Mouse (Mus musculus) hindbrain, embryonic 11.5 days (tissue): Measurements from ENCODE around the gene Mgat4e. TPM values are rescaled to one million over a fixed set of nuclear protein-coding genes. Genes with fewer than 3 reads are reported as not detected.
A peak's percentile ranks its signal among the peaks of the same experiment; 100 is the strongest.
"Not testable (repeated sequence)": the region's sequence is repeated elsewhere in the genome, so short reads cannot be mapped to it uniquely, and the experiment has no call there.

Experiments
- ATAC-seq: fragments of 200-750 bp; cut with Nextera tagmentation; 2 replicates; pipeline ENCODE4 v1.8.0; 2017; ENCODE audit warnings: mild to moderate bottlenecking, moderate TSS enrichment, moderate library complexity; ENCODE audit not compliant: low FRiP score
- DNase-seq: peaks from one replicate; pipeline ENCODE4 v3.0.0-alpha.2; 2015; ENCODE audit warnings: low spot score
- H3K27ac ChIP-seq: fragments of 300-500 bp; sonication (generic); 2 replicates; pipeline ENCODE4 v1.5.1; 2014; ENCODE audit warnings: mild to moderate bottlenecking, low read depth, low read length
- H3K27me3 ChIP-seq: fragments of 300-500 bp; sonication (generic); 2 replicates; pipeline ENCODE4 v1.6.1; 2014; ENCODE audit warnings: mild to moderate bottlenecking, low read length, moderate library complexity, mixed read lengths; ENCODE audit not compliant: control insufficient read depth, insufficient read depth
- H3K36me3 ChIP-seq: fragments of 300-500 bp; sonication (generic); 2 replicates; pipeline ENCODE4 v1.6.1; 2014; ENCODE audit warnings: mild to moderate bottlenecking, low read length, moderate library complexity, mixed read lengths; ENCODE audit not compliant: control insufficient read depth, insufficient read depth
- H3K4me1 ChIP-seq: fragments of 300-500 bp; sonication (generic); replicated peaks from 2 replicates; pipeline ENCODE4 v1.6.1; 2014; ENCODE audit warnings: low read length, mixed read lengths; ENCODE audit not compliant: control insufficient read depth, insufficient read depth
- H3K4me2 ChIP-seq: fragments of 300-500 bp; sonication (generic); replicated peaks from 2 replicates; pipeline ENCODE4 v1.6.1; 2014; ENCODE audit warnings: mild to moderate bottlenecking, low read depth, low read length
- H3K4me3 ChIP-seq: fragments of 300-500 bp; sonication (generic); 2 replicates; pipeline ENCODE4 v1.5.1; 2014; ENCODE audit warnings: low read depth, low read length
- H3K9ac ChIP-seq: fragments of 300-500 bp; sonication (generic); 2 replicates; pipeline ENCODE4 v1.6.1; 2014; ENCODE audit warnings: low read depth, low read length
- H3K9me3 ChIP-seq: fragments of 300-500 bp; sonication (generic); 2 replicates; pipeline ENCODE4 v1.6.1; 2016; ENCODE audit warnings: low read length; ENCODE audit not compliant: control insufficient read depth
- WGBS: fragments of 180-500 bp; shearing (Covaris S2); extraction: QIAGEN DNeasy Blood & Tissue Kit; methylation state at CpG from one replicate; pipeline ENCODE4 v1.1.7; 2014; 5-methylcytosine and 5-hydroxymethylcytosine counted together
- polyA plus RNA-seq: library from polyadenylated mRNA; unstranded; fragments of >200 nt; fragmentation: Nextera tagmentation; extraction: Ambion mirVana; gene quantifications from 2 replicates; pipeline ENCODE4 v1.2.1, GENCODE M21; 2014

Mgat4e gene
- polyA plus RNA-seq, 1 experiment from 2014 or later = not detected

GRCm38 (mm10) chr1:134524424-134524823 is 25.1 kb downstream of the Mgat4e start:
- H3K36me3 ChIP-seq = no peaks in the 10 kb centered on the region
- H3K9me3 ChIP-seq = no peaks in the 10 kb centered on the region
- no peak overlapping the region for H3K9ac ChIP-seq
- WGBS = 68% methylated on average over 5 of the region's 5 CpGs
- no peaks in the 10 kb centered on the region for H3K4me1 ChIP-seq
- H3K4me3 ChIP-seq = no peak overlapping the region
- ATAC-seq = no peak
- H3K27ac ChIP-seq = no peak overlapping the region
- peak; percentile 23 for DNase-seq
- no peaks in the 10 kb centered on the region for H3K27me3 ChIP-seq
- no peak overlapping the region for H3K4me2 ChIP-seq

GRCm38 (mm10) chr1:134522325-134522724 is 27.2 kb downstream of the Mgat4e start:
- no peak overlapping the region for H3K4me2 ChIP-seq
- H3K36me3 ChIP-seq = no peaks in the 10 kb centered on the region
- no peak for ATAC-seq
- DNase-seq = no peak
- WGBS = 52% methylated on average over 2 of the region's 2 CpGs
- no peak overlapping the region for H3K4me3 ChIP-seq
- no peak overlapping the region for H3K27ac ChIP-seq
- H3K4me1 ChIP-seq = no peaks in the 10 kb centered on the region
- no peaks in the 10 kb centered on the region for H3K27me3 ChIP-seq
- no peaks in the 10 kb centered on the region for H3K9me3 ChIP-seq
- no peak overlapping the region for H3K9ac ChIP-seq

DNA sequence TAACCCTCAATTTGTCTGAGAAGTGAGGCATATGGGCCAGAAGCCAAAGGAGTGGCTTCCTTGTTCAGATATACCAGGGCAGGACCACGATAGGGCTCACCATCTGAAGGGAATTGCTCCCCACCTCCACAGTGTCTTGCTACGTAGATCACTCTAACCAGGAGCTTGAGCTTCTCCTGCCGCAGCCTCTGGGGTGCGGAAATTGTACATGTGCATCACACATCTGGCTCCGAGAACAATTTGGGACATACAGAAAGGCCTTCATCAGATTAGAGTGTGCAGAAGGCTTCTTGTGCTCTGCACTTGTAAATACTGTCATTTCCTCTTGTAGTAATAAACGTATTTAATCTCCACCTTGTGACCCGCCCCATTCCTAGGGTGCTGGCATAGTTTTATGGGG is 28.3 kb downstream of the Mgat4e start:
- ATAC-seq = no peak
- DNase-seq = no peak
- 84% methylated on average over 7 of the region's 7 CpGs for WGBS
- no peaks in the 10 kb centered on the region for H3K9me3 ChIP-seq
- no peaks in the 10 kb centered on the region for H3K27me3 ChIP-seq
- no peaks in the 10 kb centered on the region for H3K36me3 ChIP-seq
- H3K4me3 ChIP-seq = no peak overlapping the region
- no peaks in the 10 kb centered on the region for H3K4me1 ChIP-seq
- no peak overlapping the region for H3K4me2 ChIP-seq
- no peak overlapping the region for H3K9ac ChIP-seq
- H3K27ac ChIP-seq = no peak overlapping the region

DNA sequence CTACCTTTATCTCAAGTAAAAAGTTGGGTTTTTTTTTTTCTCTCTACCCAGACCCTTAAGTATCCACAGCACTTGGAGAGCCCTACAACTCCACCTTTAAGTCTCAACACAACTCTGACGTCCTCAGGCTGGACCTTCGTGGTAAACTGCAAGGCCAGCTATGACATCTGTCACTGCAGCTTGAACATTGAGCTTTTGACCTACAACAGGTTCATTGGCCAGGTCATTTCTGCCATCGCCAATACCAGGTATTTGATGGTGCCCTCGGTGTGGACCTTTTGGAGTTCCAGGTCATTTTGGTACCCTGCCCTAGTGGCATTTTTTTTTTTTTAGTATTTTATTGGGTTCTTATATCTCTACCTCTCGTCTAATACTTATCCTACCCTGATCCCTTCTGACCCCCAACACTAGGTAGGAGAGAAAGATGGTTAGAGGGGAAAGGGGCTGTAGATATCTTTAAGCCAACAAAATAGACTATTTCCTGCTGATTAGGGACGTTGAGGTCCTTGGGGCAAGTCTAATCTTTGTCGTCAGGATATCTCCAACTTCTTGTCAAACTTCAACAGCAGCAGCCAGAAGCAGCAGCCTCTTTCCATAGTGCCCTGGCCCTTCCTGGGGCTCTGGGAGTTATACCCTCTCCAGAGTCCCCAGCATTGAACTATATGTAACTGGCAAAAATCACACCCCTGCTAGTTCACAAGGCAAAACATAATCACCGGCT is 29.3 kb downstream of the Mgat4e start:
- H3K4me3 ChIP-seq = no peak overlapping the region
- WGBS = 89% methylated on average over 8 of the region's 8 CpGs
- ATAC-seq = no peak

GRCm38 (mm10) chr1:134519201-134519600 is 30.3 kb downstream of the Mgat4e start:
- H3K36me3 ChIP-seq, H3K9me3 ChIP-seq, H3K27ac ChIP-seq, DNase-seq, H3K4me2 ChIP-seq, H3K9ac ChIP-seq, H3K4me3 ChIP-seq, ATAC-seq, H3K27me3 ChIP-seq, H3K4me1 ChIP-seq: not testable (repeated sequence)
- 92% methylated on average over 5 of the region's 5 CpGs for WGBS

More for the DNA sequence above, 29.3 kb downstream of the Mgat4e start:
- H3K36me3 ChIP-seq = no peaks in the 10 kb centered on the region
- no peak overlapping the region for H3K4me2 ChIP-seq
- H3K4me1 ChIP-seq = no peaks in the 10 kb centered on the region
- H3K9ac ChIP-seq = no peak overlapping the region
- DNase-seq = no peak
- H3K27me3 ChIP-seq = no peaks in the 10 kb centered on the region
- no peaks in the 10 kb centered on the region for H3K9me3 ChIP-seq
- H3K27ac ChIP-seq = no peak overlapping the region

- H3K4me1 ChIP-seq = no peaks in the 10 kb centered on the region
- no peak overlapping the region for H3K4me2 ChIP-seq
- ATAC-seq (no peak), DNase-seq (peak; percentile 82)
- no peaks in the 10 kb centered on the region for H3K36me3 ChIP-seq
- H3K27ac ChIP-seq = no peak overlapping the region
- H3K9me3 ChIP-seq = no peaks in the 10 kb centered on the region
- H3K9ac ChIP-seq = no peak overlapping the region
- H3K27me3 ChIP-seq = peaks cover 7% of the 10 kb centered on the region; the same call in 1 of the 2 replicates
- H3K4me3 ChIP-seq = no peak overlapping the region
- WGBS = 19% methylated on average over 7 of the region's 7 CpGs
These were observed 30.8 kb downstream of the Mgat4e start for GRCm38 (mm10) chr1:134518677-134519076.

DNA sequence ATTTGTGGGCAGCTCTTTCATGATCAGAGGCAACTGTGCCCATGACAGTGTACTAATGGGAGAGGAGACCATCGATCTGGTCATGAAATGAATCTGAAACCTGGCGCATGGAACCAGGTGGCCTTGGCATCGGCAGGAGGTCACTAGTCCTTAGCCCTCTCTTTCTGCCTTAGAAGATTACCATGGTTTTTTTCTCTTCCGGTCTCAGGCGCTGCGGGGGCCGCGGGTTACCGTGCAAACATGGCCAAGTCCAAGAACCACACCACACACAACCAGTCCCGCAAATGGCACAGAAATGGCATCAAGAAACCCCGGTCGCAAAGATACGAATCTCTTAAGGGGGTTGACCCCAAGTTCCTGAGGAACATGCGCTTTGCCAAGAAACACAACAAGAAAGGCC is 31.6 kb downstream of the Mgat4e start:
- not testable (repeated sequence) for H3K9ac ChIP-seq, H3K9me3 ChIP-seq, DNase-seq, H3K4me3 ChIP-seq, H3K4me2 ChIP-seq, H3K27ac ChIP-seq, H3K36me3 ChIP-seq, H3K4me1 ChIP-seq, ATAC-seq
- WGBS = 98% methylated on average over 14 of the region's 14 CpGs
- peaks cover 13% of the 10 kb centered on the region; the same call in 1 of the 2 replicates for H3K27me3 ChIP-seq

DNA sequence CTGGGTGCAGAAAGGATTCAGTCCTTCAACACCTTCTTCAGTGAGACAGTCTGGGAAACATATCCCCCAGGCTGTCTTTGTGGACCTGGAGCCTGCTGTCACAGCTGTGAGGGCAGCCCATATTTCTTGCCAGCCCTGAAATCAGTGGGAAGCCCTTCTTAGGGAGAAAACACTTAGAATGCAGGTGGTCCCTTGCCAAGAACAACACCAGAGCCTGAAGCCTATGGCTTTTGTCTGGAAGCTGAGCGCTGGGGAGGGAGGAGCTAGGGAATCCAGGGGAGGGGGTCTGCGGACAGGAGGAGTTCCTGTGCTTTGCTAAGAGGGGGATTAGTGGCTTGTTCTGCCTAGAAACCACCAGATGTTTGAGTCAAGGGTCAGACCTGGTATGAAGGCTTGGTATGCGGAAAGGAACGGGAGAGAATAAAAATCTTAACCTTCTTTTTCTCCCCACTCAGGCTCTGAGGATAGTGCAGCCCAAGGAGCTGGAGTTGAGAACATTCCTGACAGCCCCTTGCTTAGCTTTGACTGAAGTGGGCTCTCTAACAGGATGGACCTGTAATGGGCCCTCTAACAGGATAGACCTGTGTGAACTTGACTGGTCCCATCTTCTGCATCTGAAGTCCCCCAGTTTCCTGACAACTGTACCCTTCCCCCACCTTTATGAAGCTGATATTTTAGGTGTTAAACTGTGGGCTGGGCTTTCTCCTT is 32.8 kb downstream of the Mgat4e start:
- peaks cover 15% of the 10 kb centered on the region; the same call in 1 of the 2 replicates for H3K27me3 ChIP-seq
- H3K4me1 ChIP-seq = peaks cover 3% of the 10 kb centered on the region
- ATAC-seq = no peak
- no peak overlapping the region for H3K4me2 ChIP-seq
- no peak overlapping the region for H3K4me3 ChIP-seq
- 16% methylated on average over 4 of the region's 4 CpGs for WGBS
- H3K9ac ChIP-seq = no peak overlapping the region
- DNase-seq = peak; percentile 44
- no peaks in the 10 kb centered on the region for H3K36me3 ChIP-seq
- H3K27ac ChIP-seq = no peak overlapping the region
- no peaks in the 10 kb centered on the region for H3K9me3 ChIP-seq

DNA sequence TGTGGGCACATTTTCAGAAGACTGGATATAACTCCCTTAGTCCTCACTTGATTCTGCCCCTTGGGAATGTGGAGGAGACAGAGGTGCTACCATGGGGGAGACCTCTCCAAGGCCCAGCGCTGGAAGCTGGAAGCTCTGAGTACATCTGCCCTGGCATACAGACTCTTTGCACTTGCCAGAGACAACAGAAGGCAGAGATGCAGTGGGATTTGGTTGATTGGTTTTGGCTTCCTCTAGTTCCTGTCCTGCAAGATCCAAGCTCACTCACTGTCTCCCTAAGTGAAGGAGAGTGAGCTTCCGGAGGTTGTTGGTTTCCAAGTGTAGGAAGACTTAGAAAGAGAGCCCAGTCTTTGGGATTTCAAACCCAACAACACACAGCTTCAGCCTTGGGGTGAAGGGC is 33.6 kb downstream of the Mgat4e start:
- no peak for DNase-seq
- H3K27me3 ChIP-seq = peaks cover 15% of the 10 kb centered on the region; the same call in 1 of the 2 replicates
- ATAC-seq = no peak
- H3K9me3 ChIP-seq = no peaks in the 10 kb centered on the region
- H3K4me1 ChIP-seq = peaks cover 3% of the 10 kb centered on the region
- WGBS = 69% methylated on average over 2 of the region's 2 CpGs
- no peak overlapping the region for H3K27ac ChIP-seq
- no peak overlapping the region for H3K9ac ChIP-seq
- no peak overlapping the region for H3K4me3 ChIP-seq
- H3K4me2 ChIP-seq = no peak overlapping the region
- no peaks in the 10 kb centered on the region for H3K36me3 ChIP-seq
